ENCODE assay signal across 24 mouse cellular contexts in genomic region chr14:98505321-98505720, GRCm38 (mm10).
DNase-seq lines count a peak whose midpoint lies in the region; ATAC-seq and TF ChIP-seq lines count a peak whose summit lies in the region.
"Had no signal": no experiment of that assay in that cellular context is flagged by ENCODE, and none has a peak within 500 bp of the region (broad histone marks: within the 10 kb centered on the region; RNA-seq: fewer than 3 reads in every experiment).

No protein-coding gene starts in this region.

- no peak overlapping the region for H3K9ac ChIP-seq in lung, embryonic 14.5 days
- H3K9ac ChIP-seq: embryonic facial prominence, embryonic 12.5 days; forebrain, embryonic 13.5 days; forebrain, postnatal 0 days; heart, embryonic 12.5 days; hindbrain, embryonic 14.5 days had no signal

- no peaks in the 10 kb centered on the region for H3K27me3 ChIP-seq in lung, embryonic 14.5 days (ENCODE audit: insufficient read depth, low read length)
- H3K27me3 ChIP-seq: embryonic facial prominence, embryonic 12.5 days; forebrain, embryonic 13.5 days; heart, embryonic 12.5 days had no signal

- peak; percentile 12 to 37 for DNase-seq in heart, adult 9 months (ENCODE audit: low spot score in 2 of 2)
- DNase-seq in heart, postnatal 25 days (ENCODE audit: low spot score), result no peak
- DNase-seq in lung, embryonic 14.5 days, result peak; percentile 24
- DNase-seq in lung, postnatal 36 days, result no peak
- DNase-seq in 416B (ENCODE audit: low read depth), result peak; percentile 8
- peak; percentile 4 for DNase-seq in brain, embryonic 14.5 days (ENCODE audit: low read depth)
- no peak for DNase-seq in spleen, postnatal 10 days (ENCODE audit: low spot score in 2 of 2)
- no peak for DNase-seq in thymus, adult 18-20 months
- DNase-seq: adrenal gland, adult 8-10 months; adrenal gland, postnatal 36 days; B cell, adult 2 months; cerebellum, adult 11 months; cerebellum, adult 8-10 months; cerebellum, postnatal 14 days; embryo, embryonic 11 days; forebrain, postnatal 0 days; gastrocnemius, postnatal 14 days had no signal

- TF ChIP-seq POLR2A in brain, embryonic 14.5 days (IDR thresholded peaks at IDR 0.05; ENCODE audit: borderline replicate concordance, extremely low read depth, insufficient read depth, insufficient read length, poor library complexity, severe bottlenecking), result no peak

- WGBS in lung, embryonic 14.5 days, result 64% methylated on average over 6 of the region's 6 CpGs

- no peak for ATAC-seq in lung, embryonic 14.5 days (ENCODE audit: insufficient read depth)
- ATAC-seq: CD4-positive, CD25-positive, alpha-beta regulatory T cell, adult 4 months; forebrain, embryonic 13.5 days; forebrain, postnatal 0 days had no signal

- no peak overlapping the region for H3K4me3 ChIP-seq in lung, embryonic 14.5 days (ENCODE audit: low read depth, low read length)
- H3K4me3 ChIP-seq: embryonic facial prominence, embryonic 12.5 days; forebrain, embryonic 13.5 days; heart, embryonic 12.5 days; hindbrain, embryonic 10.5 days had no signal

- no peaks in the 10 kb centered on the region for H3K36me3 ChIP-seq in lung, embryonic 14.5 days (ENCODE audit: insufficient read depth)
- H3K36me3 ChIP-seq: embryonic facial prominence, embryonic 12.5 days; G1E; heart, embryonic 12.5 days; hindbrain, embryonic 10.5 days had no signal

- no peak for TF ChIP-seq CTCF in lung, embryonic 14.5 days (IDR thresholded peaks at IDR 0.05; ENCODE audit: low read depth)
- TF ChIP-seq CTCF in brain, embryonic 14.5 days (IDR thresholded peaks at IDR 0.05; ENCODE audit: borderline replicate concordance, extremely low read depth, insufficient read depth, insufficient read length), result no peak

- no peaks in the 10 kb centered on the region for H3K4me1 ChIP-seq in lung, embryonic 14.5 days (ENCODE audit: insufficient read depth)
- H3K4me1 ChIP-seq: embryonic facial prominence, embryonic 12.5 days; forebrain, embryonic 13.5 days; heart, embryonic 12.5 days; hindbrain, embryonic 10.5 days had no signal

- H3K4me2 ChIP-seq in lung, embryonic 14.5 days, result no peak overlapping the region
- H3K4me2 ChIP-seq: embryonic facial prominence, embryonic 12.5 days; forebrain, embryonic 13.5 days; heart, embryonic 12.5 days; hindbrain, embryonic 14.5 days had no signal

- intact Hi-C loops in heart, postnatal 25 days (cut with DNase I), result no loop called here

- no peak overlapping the region for H3K27ac ChIP-seq in lung, embryonic 14.5 days (ENCODE audit: low read depth)
- H3K27ac ChIP-seq: embryonic facial prominence, embryonic 12.5 days; forebrain, embryonic 13.5 days; hindbrain, embryonic 10.5 days; hindbrain, embryonic 14.5 days had no signal

- H3K9me3 ChIP-seq in lung, embryonic 14.5 days (ENCODE audit: low read depth, low read length), result no peaks in the 10 kb centered on the region
- H3K9me3 ChIP-seq: embryonic facial prominence, embryonic 12.5 days; forebrain, embryonic 13.5 days; heart, embryonic 12.5 days; hindbrain, embryonic 10.5 days had no signal

Comparison
In these comparisons a context has a peak if more than half of its experiments do, and no peak if none do; other contexts are left out.
1. DNase-seq: peak in heart, adult 9 months (2 of 2), lung, embryonic 14.5 days (single experiment), 416B (single experiment) and brain, embryonic 14.5 days (single experiment); none in heart, postnatal 25 days (single experiment), lung, postnatal 36 days (single experiment), spleen, postnatal 10 days (0 of 2) and thymus, adult 18-20 months (0 of 2).